Mouse (Mus musculus): ENCODE data around the gene Ormdl3.

DNA sequence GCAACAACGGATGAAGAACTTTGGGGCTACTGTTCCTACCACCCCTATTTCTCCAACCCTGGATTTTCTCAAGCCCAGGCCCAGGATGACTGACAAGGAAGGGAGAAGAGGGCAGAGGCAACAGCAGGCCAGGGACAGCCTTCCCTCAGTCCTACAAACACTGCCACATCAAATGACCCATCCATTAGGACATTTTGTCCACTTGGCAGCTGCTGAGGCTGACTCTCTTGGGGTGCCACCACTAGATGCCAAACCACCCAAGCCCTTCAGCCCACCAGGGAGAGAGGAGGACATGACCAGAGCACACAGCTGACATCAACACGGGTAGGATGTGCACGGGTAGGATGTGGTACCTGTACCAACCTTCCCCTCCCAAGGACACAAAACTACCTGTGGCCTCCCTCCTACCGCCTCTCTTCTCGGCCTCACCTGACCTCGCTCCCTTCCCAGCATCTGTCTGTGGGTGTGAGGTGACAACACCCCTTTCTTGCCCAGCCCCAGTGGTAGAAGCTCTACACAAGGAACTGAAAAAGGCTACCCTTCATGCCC, 2.5 kb downstream of the Ormdl3 start:
- TF ChIP-seq CTCF (IDR thresholded peaks at IDR 0.05; ENCODE audit: control insufficient read depth, insufficient read depth, insufficient replicate concordance, low read depth, low read length) (no peak), POLR2A (IDR thresholded peaks at IDR 0.05; ENCODE audit: control insufficient read depth, low read depth, low read length) (no peak)

Data from testis, adult 2 months (tissue).